Mouse (Mus musculus) adrenal gland, adult 8-10 months (tissue): Measurements from ENCODE around the gene Csad. TPM values are rescaled to one million over a fixed set of nuclear protein-coding genes. Genes with fewer than 3 reads are reported as not detected.

Experiments
- DNase-seq: peaks from one replicate; pipeline ENCODE4 v3.0.0; 2022
- total RNA-seq, 4 experiments: library from RNA; stranded (reverse); gene quantifications; 2 replicates each; pipeline ENCODE4 v1.2.4; 2022

The Csad gene
- total RNA-seq, 4 experiments from 2014 or later = 71.3 to 85.0 (median 75.5) TPM

DNA sequence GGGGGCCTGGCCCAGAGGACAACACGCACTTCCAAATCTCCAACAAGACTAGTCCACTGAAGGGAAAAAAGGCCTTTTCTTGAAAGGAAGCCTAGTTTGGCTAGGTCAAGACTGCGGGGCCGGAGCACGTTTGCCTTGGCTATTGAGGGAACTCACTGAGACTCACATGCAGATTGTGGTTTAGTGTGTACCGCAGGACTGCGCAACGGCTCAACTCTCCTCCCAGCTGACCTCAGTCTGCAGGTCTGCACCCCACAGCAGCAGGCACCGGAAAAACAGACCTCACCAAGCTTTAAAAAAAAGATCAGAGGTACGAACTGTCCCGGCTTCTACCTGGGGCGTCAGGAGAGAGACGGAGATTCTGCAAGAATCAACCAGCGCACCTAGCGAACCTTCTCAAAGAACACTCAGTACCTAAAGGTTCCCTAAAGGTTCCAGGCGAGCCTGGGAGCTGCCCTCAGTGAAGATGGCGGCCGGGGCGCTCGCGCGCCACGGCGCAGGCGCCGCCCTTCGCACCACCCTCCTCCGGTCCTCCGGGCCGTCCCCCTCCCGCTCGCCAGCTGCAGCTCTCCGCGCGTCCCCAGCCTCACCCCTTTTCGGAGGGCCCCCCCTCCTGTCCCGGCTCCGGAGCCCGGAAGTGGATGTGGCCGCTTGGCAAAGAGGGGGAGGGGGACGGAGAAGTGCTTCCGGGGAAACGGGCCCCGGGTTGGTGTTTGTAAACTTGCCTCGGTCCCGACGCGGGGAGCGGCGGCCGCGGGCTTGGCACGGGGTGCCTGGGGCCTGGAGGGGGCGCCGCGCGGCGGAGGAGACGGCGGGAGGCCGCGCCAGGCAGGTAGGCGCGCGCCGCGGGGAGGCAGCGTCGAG is 1.3 kb downstream of the Csad start, which contains the start of gene Zfp740:
Gene Zfp740 (plus strand): TSS at position 279 of the 864 bp plus-strand sequence.
- DNase-seq = peak; percentile 95

DNA sequence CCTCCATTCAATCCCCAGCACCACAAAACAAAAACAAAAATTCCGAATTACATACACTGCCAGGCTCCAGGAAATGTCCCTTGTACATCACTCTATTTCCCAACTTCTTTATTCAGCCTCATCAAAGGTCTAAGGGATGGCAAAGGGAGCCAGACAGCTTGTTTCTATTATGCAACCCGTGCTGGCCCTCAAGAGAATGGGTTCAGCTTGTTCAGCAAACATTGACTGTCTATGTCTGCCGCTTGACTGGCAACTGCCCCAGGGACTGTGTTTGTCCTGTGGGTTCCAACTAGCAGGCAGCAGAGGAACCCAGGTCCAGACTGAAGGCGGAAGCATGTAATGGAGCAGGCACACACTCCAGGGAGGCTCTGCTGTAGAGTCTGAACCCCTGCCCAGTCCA is 5.7 kb downstream of the Csad start:
- DNase-seq = no peak

DNA sequence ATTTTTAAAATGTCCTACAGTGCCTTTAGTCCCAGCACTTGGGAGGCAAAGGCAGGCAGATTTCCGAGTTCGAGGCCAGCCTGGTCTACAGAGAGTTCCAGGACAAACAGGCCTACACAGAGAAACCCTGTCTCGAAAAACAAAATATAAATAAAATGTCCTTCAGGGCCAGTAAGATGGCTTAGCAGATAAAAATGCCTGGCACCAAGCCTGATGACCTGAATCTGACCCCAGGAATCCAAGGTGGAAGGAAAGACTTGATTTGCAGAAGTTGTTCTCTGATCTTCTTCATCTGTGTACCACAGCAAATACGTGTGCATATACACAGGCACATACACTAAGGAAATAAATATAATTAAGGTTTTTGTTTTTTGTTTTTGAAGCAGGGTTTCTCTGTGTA is 9.2 kb downstream of the Csad start:
- no peak for DNase-seq

DNA sequence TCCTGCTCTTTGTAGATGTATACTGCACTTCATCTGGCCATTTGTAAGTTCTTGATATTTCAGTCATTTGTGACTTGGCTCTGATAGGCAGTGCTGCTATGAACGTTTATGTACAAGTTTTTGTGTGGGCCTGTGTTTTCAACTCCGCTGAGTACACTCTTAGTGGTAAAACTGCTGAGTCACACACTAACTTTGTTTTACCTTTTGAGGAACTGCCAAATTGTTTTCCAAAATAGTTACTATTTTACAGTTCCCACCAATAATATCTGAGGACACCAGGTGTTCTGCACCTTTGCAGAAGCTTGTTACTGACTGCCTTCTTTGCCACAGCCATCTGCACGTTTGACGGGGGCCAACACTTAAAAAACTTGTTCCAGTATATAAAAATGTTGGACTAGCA is 10.1 kb downstream of the Csad start:
- DNase-seq = no peak

DNA sequence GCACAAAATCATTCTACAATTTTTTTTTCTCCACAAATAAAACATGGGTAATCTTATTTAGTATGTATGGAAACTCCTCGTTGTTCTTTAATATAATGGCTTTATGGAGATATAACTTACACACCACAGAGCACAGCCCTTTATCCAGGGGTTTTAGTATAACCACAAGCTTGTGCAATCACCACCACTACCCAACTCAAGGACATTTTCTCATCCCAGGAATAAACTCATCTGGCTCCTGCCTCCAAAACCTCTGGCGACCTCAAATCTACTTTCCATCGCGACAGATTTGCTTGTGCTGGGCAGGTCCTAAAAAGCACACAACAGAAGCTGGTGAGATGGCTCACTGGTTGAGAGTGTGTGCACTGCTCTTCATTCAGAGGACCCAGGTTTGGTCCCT is 10.9 kb downstream of the Csad start:
- no peak for DNase-seq

DNA sequence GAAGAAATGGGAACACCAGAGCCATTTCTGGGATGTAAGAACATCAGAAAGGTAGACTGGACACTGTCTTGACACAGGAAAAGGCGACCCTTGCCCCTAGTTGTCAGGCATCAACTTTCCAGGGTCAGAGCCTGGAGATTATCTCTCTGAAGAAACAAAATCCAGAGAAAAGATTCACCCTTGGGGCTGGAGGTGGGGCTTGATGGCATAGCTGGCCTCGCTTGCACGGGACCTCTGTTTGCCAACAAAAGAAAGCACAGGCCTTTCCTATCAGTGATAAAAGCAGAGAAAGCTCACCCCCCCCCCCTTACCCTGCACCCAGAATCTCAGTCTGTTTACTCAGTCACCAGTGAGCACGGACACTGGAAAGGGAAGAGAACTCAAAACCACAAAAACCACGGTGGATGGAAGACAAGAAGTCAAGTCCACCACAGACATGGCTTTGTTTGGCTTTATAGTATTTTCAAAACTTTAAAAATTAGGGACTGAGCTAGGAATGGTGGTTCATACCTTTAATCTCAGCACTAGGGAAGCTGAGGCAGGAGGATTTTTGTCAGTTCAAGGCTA is 11.6 kb downstream of the Csad start:
- DNase-seq = no peak

DNA sequence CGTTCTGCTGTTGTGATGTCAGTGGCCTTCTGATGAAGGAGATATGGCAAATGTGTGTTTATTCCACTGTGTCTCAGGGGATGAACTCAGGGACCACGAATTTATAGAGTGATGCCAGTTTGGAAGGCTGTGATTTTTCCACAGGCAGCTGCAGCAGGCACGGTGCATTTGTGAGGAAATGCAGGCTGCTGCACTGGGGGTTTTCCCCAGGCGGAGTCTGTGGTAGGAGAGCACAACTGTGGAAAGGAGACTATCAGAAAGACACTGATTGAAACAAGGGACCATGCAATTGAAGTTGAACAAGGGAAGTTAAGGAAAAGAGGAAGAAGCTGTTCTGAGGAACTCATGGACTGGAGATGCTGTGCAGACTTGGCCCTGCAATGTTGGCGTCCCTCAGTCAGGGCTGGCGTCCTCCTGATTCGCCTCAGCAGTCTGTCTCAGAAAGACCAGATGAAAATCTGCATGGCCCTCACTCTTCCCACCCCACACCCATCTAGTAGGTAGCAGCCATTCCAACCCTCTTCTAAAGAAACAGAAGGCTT is 12.2 kb downstream of the Csad start:
- no peak for DNase-seq

DNA sequence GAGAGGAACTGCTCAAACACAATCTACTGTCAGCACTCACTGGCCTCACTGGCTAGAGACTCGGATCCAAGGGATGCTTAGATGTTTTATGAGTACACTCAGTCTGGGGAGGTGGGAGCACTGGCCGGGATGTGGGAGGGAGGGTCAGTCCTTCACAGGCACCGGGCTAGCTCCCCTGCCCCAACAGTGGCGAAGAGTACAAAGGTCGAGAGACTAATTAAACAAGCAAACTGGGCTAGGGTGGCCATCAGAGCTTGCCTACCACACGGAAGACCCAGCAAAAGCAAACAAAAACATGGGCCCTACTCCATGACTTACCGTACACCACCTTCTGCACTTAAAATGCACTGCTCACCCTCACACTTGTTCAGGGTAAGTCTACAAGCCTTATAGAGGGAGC is 12.8 kb downstream of the Csad start:
- no peak for DNase-seq

DNA sequence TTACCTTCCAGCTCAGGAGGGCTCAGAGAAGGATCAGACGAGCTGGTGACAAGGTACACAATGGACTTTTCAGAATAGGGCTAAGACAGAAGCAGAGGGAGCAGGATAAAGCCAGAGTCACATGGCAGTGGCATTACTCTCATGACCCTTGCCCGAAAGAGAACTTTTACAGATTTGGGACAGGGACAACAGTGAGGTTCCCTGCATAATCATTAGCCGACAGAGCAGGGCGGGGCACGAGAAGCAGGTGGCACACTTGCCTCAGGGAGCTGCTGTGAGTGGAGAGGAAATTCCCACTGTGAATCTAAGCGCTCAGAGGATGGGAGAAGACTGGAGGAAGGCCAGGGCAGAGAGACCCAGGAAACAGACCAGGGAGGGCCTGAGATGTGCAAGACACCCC is 15.6 kb downstream of the Csad start:
- DNase-seq = no peak

DNA sequence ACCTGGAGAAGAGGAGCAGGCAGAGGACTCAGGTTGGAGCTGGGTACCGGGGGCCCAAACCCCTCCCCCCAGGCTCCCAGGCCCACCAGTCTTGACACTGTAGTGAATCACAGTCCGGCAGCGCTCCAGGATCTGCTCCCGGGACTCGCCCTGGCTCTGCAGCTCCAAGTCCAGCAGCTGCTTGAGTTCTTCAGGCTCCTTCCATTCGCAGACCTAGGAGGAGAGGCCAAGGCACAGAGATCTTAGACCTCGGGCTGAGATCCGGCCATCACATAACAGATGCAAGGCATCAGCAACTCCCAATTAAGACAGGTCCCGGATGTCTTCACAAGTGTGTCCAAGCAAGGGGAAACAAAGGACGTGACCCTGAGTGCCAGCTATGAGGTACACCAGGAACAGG is 16.4 kb downstream of the Csad start:
- no peak for DNase-seq

DNA sequence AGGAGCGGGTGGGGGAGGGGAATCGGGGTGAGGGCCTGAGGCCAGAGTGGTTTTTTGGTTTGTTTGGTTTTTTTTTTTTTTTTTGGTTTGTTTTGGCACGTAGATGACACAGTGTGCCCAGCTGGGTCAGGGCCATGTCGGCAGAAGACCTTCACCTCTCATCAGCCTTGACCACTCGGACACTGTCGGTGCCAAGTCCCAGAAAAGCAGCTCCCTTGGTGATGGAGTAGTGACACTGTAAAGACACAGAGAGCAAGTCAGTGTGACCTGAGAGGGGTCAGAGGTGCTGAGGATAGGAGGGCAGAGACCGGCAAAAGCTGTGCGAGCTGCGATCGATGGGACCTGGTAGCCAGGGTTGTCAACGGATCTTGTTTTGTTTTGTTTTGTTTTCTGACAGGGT is 18.3 kb downstream of the Csad start:
- no peak for DNase-seq

DNA sequence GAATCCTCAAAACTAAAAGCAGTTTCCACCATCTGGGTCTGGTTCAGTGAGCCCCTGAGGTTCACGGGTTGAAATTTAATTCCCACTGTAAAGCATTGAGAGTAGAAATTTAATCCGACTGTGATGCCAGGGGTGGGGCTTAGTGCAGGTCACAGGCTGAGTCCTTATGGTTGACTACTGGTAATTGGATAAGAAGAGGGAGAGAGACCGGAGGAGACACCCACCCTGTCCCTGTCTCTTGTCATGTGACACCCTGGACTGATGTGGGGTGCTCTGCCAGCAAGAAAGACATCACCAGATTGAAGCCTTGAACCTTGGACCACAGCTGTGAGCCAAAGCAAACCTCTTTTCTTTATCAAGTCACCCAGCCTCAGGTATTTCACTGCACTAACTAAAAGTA is 21.4 kb downstream of the Csad start:
- no peak for DNase-seq

DNA sequence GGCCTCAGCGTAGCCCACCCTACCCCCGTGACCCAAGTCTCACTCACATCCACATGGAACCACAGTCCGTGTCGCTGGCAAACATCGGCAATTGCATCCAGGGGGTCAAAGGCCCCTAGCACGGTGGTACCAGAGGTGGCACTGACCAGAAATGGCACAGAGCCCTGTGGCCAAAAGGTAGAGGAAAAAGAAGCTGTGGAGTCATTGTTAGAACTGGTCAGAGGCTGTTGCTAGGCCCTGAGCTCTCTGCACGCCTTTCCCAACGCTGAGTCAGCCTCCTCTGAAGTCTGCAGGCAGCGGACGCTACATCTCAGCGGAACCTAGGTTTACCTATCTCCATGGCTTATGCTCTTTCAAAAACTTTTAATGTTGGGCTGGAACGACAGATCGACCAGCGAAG is 24.6 kb downstream of the Csad start:
- no peak for DNase-seq

DNA sequence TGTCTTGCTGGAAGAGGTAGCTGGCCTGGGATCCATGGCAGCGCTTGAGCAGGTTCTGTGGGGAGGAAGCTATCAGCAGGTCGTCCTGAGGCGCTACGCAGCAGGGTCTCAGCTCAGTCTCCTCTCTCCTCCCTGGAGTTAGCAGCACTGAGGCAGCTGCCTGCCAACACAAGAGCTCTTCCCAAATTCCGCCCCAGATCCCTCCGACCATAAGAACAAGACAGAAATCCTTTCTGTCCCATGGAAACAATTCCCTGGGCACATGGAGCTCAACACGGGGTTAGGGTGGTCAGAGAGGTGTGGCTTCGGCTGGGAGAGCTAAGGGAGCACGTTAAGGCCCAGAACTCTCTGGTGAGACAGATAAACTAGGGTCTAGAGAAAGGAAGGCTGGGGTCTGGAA is 25.4 kb downstream of the Csad start:
- DNase-seq = no peak

DNA sequence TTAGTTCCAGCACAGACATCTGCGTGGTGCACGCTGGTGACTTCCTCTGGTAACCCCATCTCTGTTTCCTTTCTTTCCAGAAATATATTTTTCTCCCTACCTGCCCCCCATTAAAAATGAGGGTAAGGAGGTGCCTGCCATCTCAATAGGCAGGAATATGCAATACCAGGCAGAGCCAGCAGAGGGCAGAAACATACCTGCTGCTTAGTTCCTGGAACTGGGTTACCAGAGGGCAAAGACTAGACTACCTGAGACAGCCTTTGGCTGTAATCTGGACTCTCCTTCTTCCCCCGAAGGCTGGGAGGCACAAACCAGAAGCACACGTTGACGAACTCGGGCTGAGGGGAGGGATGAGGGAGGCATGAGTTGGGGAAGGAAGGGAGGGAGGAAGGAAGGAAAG is 26.2 kb downstream of the Csad start:
- DNase-seq = peak; percentile 70

DNA sequence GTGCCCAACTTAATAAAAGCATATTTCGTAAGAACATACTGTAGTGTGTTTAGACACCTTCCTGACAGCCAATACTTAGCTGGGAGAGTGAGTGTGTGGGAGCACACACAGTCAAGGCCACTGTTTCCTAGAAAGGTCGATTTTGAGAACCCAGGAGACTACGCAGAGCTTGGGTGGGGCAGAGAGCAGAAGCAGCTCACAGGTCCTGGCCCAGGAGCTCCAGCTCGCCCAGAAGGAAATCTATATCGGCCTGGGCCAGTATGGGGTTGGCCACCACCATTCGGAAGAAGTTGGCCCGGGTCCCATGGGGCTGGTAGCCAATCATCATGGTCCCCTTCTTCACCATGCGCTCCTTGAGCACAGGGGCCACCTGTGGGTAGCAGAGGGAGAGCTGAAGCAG is 27.1 kb downstream of the Csad start:
- no peak for DNase-seq

DNA sequence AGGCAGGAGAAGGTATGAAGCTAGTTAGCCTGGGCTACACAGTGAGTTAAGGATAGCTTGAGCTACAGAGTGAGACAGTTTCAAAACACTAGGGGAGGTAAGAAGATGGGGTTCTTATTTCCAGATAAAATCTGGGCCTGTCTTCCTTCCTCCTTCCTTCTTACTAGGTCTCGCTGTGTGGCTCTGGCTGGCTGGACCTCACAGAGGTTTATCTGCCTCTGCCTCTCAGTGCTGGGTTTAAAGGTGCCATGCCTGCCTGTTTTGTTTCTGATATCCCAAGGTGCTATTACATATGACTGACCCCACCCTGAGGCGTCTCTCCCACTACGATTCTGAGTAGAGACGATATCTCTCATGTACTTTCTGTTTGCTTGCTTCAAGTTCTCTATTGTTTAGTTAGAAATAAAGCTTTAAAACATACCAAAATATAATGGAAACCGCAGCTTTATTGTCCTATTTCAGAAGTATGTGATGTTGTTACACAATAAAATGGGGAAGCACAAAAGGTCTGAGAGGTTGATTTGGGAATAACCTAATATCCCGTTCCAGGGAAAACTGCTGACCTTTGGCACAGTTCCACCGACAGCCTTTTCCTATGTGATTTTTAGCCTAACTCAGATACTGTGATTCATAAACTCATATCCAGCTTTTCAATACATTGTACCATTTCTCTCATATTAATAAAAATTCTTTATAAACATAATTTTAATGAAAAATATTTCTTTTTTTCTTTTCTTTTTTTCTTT is 27.8 kb downstream of the Csad start:
- DNase-seq = no peak

DNA sequence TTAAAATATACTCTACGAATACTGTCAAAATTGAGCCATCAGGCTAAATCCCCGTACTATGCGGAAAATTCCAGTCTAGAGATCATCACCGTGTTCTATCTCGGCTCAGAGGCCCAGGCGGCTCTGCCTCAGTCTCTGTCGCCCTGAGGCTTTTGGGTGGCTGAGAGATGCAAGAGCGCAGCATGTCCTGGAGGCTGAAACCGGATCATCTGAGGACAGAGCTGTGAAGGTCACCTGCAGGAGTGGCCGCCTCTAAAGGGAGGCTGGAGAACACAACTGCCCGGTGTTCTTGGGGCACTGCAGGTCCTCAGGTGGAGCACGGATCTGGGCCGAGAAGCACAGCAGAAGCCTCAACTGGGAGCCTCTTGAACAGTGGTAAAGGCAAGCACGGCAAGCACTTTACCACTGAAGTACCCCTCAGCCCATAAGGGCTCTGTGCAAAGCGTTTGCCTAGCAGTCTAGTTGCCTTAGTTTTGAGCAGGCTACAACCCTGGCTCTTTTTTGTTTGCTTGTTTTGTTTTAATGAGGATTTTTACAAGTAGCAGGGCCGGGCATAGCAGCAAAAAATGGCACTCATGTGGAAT is 28.7 kb downstream of the Csad start:
- DNase-seq = no peak

DNA sequence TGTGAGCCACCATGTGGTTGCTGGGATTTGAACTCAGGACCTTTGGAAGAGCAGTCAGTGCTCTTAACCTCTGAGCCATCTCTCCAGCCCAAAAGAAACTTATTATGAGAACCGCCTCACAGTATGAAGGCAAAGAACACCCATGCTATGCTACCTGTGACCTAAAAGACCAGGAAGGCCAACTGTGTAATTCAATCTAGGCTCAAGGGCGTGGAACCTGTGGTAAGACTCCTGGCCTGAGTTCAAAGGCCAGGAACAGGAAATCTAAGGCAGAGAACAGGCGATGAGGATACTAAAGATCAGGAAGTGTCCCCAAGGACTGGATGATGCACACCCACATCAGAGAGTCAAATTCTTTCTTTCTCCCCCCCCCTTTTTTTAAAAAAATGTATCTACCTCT is 30.9 kb downstream of the Csad start:
- no peak for DNase-seq

DNA sequence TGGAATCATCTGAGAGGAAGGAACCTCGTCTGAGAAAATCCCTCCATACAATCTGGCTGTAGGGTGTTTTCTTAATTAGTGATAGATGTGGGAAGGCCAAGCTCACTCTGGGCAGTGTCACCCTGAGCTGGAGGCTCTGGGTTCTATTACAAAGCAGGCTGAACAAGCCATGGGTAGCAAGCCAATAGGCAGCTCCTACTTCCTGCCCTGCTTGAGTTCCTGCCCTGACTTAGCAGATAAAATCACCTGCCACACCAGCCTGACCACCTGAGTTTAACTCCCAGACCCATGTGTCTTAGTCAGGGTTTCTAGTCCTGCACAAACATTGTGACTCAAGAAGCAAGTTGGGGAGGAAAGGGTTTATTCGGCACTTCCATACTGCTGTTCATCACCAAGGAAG is 35.5 kb downstream of the Csad start:
- DNase-seq = no peak

DNA sequence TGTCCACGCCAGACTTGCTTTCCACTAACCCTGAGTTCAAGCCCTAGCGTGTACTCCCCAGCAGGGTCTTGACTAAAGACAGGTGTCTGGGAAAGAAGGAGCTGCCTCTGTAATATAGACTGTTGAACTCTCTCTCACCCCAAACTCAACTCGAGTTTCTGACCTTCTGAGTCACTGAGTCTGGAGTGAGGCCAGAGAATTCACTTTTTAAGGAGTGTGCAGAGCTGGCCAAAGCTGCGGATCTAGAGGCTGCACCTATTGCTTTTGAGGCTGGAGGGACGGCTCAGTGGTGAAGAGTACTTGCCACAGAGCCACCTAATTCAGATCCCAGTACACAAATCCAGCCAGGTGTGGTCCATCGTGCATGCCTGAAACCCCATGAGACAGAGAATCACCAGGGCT is 36.9 kb downstream of the Csad start:
- DNase-seq = peak; percentile 48

DNA sequence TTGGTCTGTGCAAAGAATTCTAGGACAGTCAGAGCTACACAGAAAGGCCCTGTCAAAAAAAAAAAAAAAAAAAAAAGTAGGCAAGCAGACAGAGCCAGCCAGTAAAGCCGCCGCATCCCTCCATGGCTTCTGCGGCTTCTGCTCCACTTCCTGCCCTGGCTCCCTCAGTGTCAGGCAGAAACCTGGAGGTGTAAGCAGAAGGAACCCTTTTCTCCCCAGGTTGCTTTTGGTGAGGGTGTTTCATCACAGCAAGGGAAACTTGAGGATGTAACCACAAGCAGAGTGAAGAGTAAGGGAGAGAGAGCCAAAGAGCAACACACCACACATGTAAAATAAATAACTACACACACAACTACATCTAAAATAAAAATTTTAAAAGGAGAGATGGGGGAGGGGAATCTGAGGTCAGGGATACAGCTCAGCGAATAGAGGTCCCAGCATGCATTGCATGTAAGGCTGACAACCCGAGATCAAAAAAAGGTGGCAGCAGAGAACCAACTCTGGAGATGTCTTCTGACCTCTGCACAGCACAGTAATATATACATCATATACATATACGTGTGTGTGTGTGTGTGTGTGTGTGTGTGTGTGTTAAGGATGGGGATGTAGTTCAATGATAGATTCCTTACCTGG is 38.9 kb downstream of the Csad start:
- DNase-seq = no peak
